Mouse (Mus musculus) ES-E14 (cell line): ENCODE data around the gene Asic2.

Experiments used
- CHD2 ChIP-seq: IDR thresholded peaks from 2 replicates; pipeline ENCODE4 v1.6.1; 2014; ENCODE audit warnings: mild to moderate bottlenecking, low read depth, low read length, inconsistent platforms
- MAFK ChIP-seq: IDR thresholded peaks from 2 replicates; pipeline ENCODE4 v1.6.1; 2014; ENCODE audit warnings: mild to moderate bottlenecking, low read depth, low read length, inconsistent platforms; ENCODE audit not compliant: insufficient read depth

GRCm38 (mm10) chr11:81374003-81374710 is 594.1 kb downstream of the Asic2 start:
- TF ChIP-seq CHD2, result no peak
- TF ChIP-seq MAFK, result no peak
